Mouse (Mus musculus): Measurements from ENCODE around the gene Gm6034. TPM values are rescaled to one million over a fixed set of nuclear protein-coding genes. Genes with fewer than 3 reads are reported as not detected.
"Not testable (repeated sequence)": the region's sequence is repeated elsewhere in the genome, so short reads cannot be mapped to it uniquely, and the experiment has no call there.

Gene Gm6034
- total and polyA plus RNA-seq, 2 experiments from 2014 or later = not detected

DNA sequence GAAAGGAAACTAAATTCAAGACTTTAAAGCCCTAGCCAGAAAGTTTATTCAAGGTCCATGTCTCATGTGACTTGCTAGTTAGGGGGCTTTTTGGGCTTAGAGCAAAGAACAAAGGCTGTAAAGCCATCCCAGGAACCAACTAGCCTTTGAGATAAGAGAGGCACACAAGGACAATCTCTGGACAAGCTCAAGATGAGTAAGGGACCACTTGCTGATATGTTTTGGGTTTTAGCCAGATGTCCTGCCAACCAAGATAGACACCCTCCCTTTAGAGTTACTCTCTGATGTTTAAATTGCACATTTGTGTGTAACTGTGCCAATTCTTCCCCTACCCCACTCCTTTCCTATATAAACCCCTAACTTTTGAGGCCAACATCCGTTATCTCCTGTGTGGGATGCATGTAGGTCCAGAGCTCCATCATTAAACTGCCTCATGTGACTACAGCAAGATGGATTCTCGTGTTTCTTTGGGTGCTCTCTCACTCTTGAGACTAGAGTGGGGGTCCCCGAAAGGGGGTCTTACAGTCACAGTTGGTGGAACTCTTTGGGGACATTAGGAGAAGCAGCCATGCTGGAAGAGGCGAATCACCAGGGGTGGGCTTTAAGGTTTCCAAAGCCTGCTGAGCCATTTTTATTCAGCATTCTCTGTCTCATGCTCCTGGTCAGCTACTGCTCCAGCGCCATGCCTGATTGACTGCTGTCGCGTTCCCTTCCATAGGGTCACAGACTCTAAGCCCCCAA lies 13.7 kb upstream of the Gm6034 start:
- H3K4me1 ChIP-seq (ENCODE audit: insufficient read depth, low read length) = no peaks in the 10 kb centered on the region
- no peaks in the 10 kb centered on the region for H3K9me3 ChIP-seq (ENCODE audit: low read length)
- H3K9ac ChIP-seq (replicated peaks; ENCODE audit: low read length) = no peak overlapping the region
- no peak overlapping the region for H3K4me3 ChIP-seq (ENCODE audit: low read length)
- no peak for DNase-seq (ENCODE audit: low spot score)
- H3K4me2 ChIP-seq (ENCODE audit: low read depth, low read length) = no peak overlapping the region
- ATAC-seq = no peak
- TF ChIP-seq CTCF (IDR thresholded peaks at IDR 0.05; ENCODE audit: low read depth) = no peak
- no peak overlapping the region for H3K27ac ChIP-seq
- H3K27me3 ChIP-seq (ENCODE audit: insufficient read depth, low read length) = no peaks in the 10 kb centered on the region
- WGBS = 66% methylated on average over 7 of the region's 7 CpGs
- no peaks in the 10 kb centered on the region for H3K36me3 ChIP-seq (ENCODE audit: insufficient read depth, low read length)

DNA sequence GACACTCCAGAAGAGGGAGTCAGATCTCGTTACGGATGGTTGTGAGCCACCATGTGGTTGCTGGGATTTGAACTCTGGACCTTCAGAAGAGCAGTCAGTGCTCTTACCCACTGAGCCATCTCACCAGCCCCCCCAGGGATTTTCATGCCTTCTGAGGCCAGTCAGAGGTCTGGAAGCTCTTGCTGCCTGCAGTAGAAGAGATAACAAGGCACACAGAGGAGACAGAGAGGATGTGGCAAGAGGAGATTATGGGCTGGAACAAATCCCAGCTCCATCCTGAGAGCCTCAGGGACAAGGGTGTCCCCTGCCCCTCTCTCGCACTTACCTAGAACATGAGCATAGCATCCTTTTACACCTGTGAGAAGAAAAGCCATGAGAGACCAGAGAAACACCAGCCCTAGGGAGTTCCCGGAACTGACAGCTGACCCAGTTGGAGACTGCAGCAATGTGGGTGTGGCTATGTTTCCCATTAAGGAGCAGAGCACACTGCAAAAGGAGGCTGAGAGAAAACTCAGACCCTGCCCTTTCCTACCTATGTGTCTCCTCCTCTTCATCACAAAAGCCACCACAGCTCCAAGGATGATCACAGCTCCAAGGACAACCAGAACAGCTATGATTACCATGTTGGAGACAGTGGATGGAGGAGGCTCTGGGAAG lies 12.6 kb upstream of the Gm6034 start:
- 72% methylated on average over 2 of the region's 4 CpGs for WGBS

GRCm38 (mm10) chr17:36030703-36031582 lies 11.8 kb upstream of the Gm6034 start:
- Histone ChIP-seq H3K4me2 (ENCODE audit: low read depth, low read length) (peak overlapping the region; percentile 71), H3K9ac (replicated peaks; ENCODE audit: low read length) (0 out of 2 replicates have a peak overlapping the region, but pooled peaks have one; percentile 30), H3K4me3 (ENCODE audit: low read length) (peak overlapping the region; percentile 44)
- ATAC-seq = peak; percentile 33; the same call in 1 of the 2 replicates
- DNase-seq (ENCODE audit: low spot score); H3K27ac ChIP-seq; H3K9me3 ChIP-seq (ENCODE audit: low read length); H3K27me3 ChIP-seq (ENCODE audit: insufficient read depth, low read length); H3K36me3 ChIP-seq (ENCODE audit: insufficient read depth, low read length); H3K4me1 ChIP-seq (ENCODE audit: insufficient read depth, low read length): not testable (repeated sequence)
- WGBS = 37% methylated on average over 8 of the region's 8 CpGs

More for the DNA sequence above, 12.6 kb upstream of the Gm6034 start:
- H3K36me3 ChIP-seq (ENCODE audit: insufficient read depth, low read length); H3K4me2 ChIP-seq (ENCODE audit: low read depth, low read length); H3K4me1 ChIP-seq (ENCODE audit: insufficient read depth, low read length); ATAC-seq; H3K27ac ChIP-seq; H3K9ac ChIP-seq (replicated peaks; ENCODE audit: low read length); H3K4me3 ChIP-seq (ENCODE audit: low read length); DNase-seq (ENCODE audit: low spot score); H3K27me3 ChIP-seq (ENCODE audit: insufficient read depth, low read length); H3K9me3 ChIP-seq (ENCODE audit: low read length): not testable (repeated sequence)

GRCm38 (mm10) chr17:36031583-36032331 lies 11.0 kb upstream of the Gm6034 start:
- peak; percentile 79 for ATAC-seq

GRCm38 (mm10) chr17:36032351-36032875 lies 10.3 kb upstream of the Gm6034 start, which contains the start of gene H2-T23:
Gene H2-T23, minus strand, starts transcription at chr17:36032855.
- WGBS = 1% methylated on average over 25 of the region's 25 CpGs
- not testable (repeated sequence) for H3K9me3 ChIP-seq (ENCODE audit: low read length); H3K4me1 ChIP-seq (ENCODE audit: insufficient read depth, low read length); H3K27ac ChIP-seq; H3K36me3 ChIP-seq (ENCODE audit: insufficient read depth, low read length); H3K27me3 ChIP-seq (ENCODE audit: insufficient read depth, low read length); ATAC-seq; H3K9ac ChIP-seq (replicated peaks; ENCODE audit: low read length)
- peak within 1 kb of the TSS; percentile 71 for H3K4me2 ChIP-seq (ENCODE audit: low read depth, low read length)
- peak within 1 kb of the TSS; percentile 44 for H3K4me3 ChIP-seq (ENCODE audit: low read length)
- DNase-seq (ENCODE audit: low spot score) = peak; percentile 49

More at GRCm38 (mm10) chr17:36031583-36032331, 11.0 kb upstream of the Gm6034 start:
- not testable (repeated sequence) for H3K27me3 ChIP-seq (ENCODE audit: insufficient read depth, low read length); H3K27ac ChIP-seq; H3K4me1 ChIP-seq (ENCODE audit: insufficient read depth, low read length); H3K36me3 ChIP-seq (ENCODE audit: insufficient read depth, low read length); H3K9me3 ChIP-seq (ENCODE audit: low read length)
- TF ChIP-seq CTCF (IDR thresholded peaks at IDR 0.05; ENCODE audit: low read depth) = peak; percentile 64
- Histone ChIP-seq H3K4me2 (ENCODE audit: low read depth, low read length) (peak overlapping the region; percentile 71), H3K9ac (replicated peaks; ENCODE audit: low read length) (peak overlapping the region; percentile 30; the same call in 1 of the 2 replicates), H3K4me3 (ENCODE audit: low read length) (peak overlapping the region; percentile 44)
- DNase-seq (ENCODE audit: low spot score) = peak; percentile 30
- under 1% methylated on average over 37 of the region's 40 CpGs for WGBS

- not testable (repeated sequence) for H3K9ac ChIP-seq (replicated peaks; ENCODE audit: low read length); H3K27ac ChIP-seq; H3K4me2 ChIP-seq (ENCODE audit: low read depth, low read length); H3K36me3 ChIP-seq (ENCODE audit: insufficient read depth, low read length); H3K4me1 ChIP-seq (ENCODE audit: insufficient read depth, low read length); H3K4me3 ChIP-seq (ENCODE audit: low read length); H3K27me3 ChIP-seq (ENCODE audit: insufficient read depth, low read length); ATAC-seq; H3K9me3 ChIP-seq (ENCODE audit: low read length); DNase-seq (ENCODE audit: low spot score)
- WGBS = 60% methylated on average over 3 of the region's 3 CpGs
Measured at GRCm38 (mm10) chr17:36034524-36034923, 8.2 kb upstream of the Gm6034 start.

Data from hindbrain, postnatal 0 days (tissue).